Mouse (Mus musculus) erythroblast, embryonic 14.5 days (primary cell): ENCODE results near the gene Gid8. TPM values are rescaled to one million over a fixed set of nuclear protein-coding genes. Genes with fewer than 3 reads are reported as not detected.

ENCODE experiments used
- H3K27me3 ChIP-seq: 2 replicates; pipeline ENCODE4 v1.6.1; 2012; ENCODE audit warnings: inconsistent platforms; ENCODE audit not compliant: control insufficient read depth
- H3K36me3 ChIP-seq: 2 replicates; pipeline ENCODE4 v1.6.1; 2012; ENCODE audit warnings: mild to moderate bottlenecking, inconsistent platforms; ENCODE audit not compliant: control insufficient read depth
- H3K4me1 ChIP-seq: 2 replicates; pipeline ENCODE4 v1.6.1; 2012; ENCODE audit warnings: inconsistent platforms; ENCODE audit not compliant: control insufficient read depth
- H3K4me3 ChIP-seq: replicated peaks from 2 replicates; pipeline ENCODE3; 2012; ENCODE audit warnings: moderate library complexity, mild to moderate bottlenecking, inconsistent platforms
- H3K9me3 ChIP-seq: 2 replicates; pipeline ENCODE4 v1.6.1; 2012; ENCODE audit warnings: low read length, inconsistent platforms, mixed read lengths; ENCODE audit not compliant: control insufficient read depth
- GATA1 ChIP-seq: IDR thresholded peaks from 2 replicates; pipeline ENCODE4 v1.6.1; 2012; ENCODE audit warnings: low read length, inconsistent platforms, mixed read lengths
- TAL1 ChIP-seq: IDR thresholded peaks from 3 replicates; pipeline ENCODE4 v1.6.1; 2012; ENCODE audit warnings: low read length, inconsistent platforms, mixed read lengths
- polyA plus RNA-seq: library from polyadenylated mRNA; stranded (reverse); fragments of >175 nt; gene quantifications from 2 replicates; pipeline ENCODE4 v1.2.3, GENCODE M21; 2012

Gene Gid8
- polyA plus RNA-seq, 1 experiment: 5.4 TPM

DNA sequence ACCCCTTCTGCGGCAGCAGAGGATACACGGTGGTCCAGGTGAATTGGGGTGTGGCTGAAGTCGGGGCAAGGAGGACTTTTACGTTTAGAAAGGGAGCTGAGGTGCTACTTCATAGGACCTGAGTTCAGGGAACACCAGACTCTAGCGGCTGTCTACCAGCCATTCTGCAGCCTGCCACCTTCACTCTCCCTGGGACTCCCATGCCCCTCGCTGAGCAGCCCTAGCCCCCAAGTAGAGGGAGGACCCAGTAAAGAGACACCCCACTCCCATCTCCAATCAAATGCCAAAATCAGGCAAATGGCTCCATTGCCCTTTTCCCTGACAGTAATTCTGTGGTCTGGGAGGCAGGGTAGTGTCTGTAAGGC is 15.5 kb downstream of the Gid8 start:
- Histone ChIP-seq H3K4me3 (peak overlapping the region; percentile 46), H3K9me3 (no peaks in the 10 kb centered on the region), H3K4me1 (peaks cover 55% of the 10 kb centered on the region), H3K36me3 (peaks cover 48% of the 10 kb centered on the region), H3K27me3 (no peaks in the 10 kb centered on the region; the same call in 1 of the 2 replicates)
- TF ChIP-seq GATA1 (no peak), TAL1 (no peak)

DNA sequence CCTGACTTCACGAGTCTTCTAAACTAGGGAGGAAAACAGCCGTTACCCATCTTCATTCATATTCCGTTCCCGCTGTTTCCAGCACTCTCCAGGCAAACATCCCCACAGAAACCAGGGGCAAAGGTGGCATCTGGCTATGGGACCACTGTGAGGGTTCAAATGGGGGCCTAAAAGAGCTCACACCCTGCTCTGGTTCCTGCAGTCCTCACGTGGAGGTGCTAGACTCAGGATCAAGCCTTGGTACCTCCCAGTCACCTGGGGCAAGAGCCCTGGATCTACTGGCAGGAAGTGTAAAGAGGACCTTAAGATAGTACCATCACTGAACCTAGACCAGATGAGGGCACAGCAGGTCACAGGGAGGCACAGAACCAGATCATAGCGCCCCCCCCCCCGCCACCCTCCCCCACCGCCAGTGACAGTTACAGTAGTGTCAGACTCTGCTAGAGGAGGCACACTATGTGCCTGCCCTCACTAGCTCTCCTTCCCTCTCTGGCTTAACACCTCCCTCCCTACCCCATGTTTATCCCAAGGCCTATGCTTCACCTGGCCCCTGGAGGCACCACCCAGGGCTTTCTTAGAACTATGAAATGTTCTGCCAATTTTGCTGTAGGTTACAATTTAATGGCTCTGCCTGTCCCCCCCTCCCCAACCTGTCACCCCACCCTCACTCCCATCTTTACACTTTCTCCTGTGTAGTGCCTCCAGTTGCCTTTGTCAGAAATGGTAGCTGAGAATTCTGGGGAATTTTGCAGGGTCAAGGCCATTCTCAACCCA is 16.1 kb downstream of the Gid8 start:
- H3K4me1 ChIP-seq: peaks cover 55% of the 10 kb centered on the region
- no peaks in the 10 kb centered on the region for H3K9me3 ChIP-seq
- peaks cover 41% of the 10 kb centered on the region for H3K36me3 ChIP-seq
- TF ChIP-seq TAL1 (no peak), GATA1 (no peak)
- H3K27me3 ChIP-seq: no peaks in the 10 kb centered on the region; the same call in 1 of the 2 replicates
- peak overlapping the region; percentile 46 for H3K4me3 ChIP-seq

DNA sequence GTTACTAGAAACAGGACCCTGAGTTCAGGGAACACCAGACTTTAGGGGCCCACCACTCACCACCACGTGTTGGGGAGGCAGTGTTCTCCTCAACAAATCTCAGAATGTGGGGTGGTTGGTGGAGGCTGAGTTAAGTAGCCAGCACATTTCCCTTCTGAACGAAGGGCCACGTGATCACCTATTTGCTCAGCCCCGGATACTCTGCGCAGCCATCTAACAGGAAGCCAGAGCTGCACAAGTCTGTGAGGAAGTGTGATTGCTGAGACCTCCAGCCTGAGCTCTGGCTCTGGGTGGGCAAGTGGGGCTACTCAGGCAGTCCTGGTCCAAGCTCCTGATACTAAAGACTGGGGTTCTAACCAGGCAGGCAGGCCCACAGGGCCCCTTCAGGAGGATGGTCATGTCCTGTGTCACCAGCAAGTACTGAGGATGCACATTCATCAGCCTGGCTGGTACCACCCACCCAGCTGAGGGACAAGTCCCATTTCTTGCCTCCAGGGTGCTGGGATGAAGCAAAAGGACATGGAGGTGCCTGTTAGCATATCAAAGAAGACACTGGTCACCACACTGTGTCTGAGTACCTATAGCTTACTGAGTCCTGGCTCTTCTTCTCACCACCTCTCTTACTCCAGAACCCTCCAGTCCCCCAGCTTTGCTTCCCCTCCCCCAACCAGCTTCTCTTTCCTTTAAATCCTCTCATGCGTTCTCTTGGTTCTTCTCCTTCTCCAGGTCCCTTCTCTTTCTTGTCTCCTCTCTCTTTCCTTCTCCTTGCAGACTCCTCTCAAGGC is 16.9 kb downstream of the Gid8 start:
- peaks cover 52% of the 10 kb centered on the region for H3K4me1 ChIP-seq
- peaks cover 33% of the 10 kb centered on the region for H3K36me3 ChIP-seq
- no peak overlapping the region for H3K4me3 ChIP-seq
- no peaks in the 10 kb centered on the region for H3K9me3 ChIP-seq
- TF ChIP-seq GATA1: no peak
- TF ChIP-seq TAL1: no peak
- H3K27me3 ChIP-seq: no peaks in the 10 kb centered on the region; the same call in 1 of the 2 replicates

- no peaks in the 10 kb centered on the region for H3K27me3 ChIP-seq
- no peak overlapping the region for H3K4me3 ChIP-seq
- peaks cover 26% of the 10 kb centered on the region for H3K36me3 ChIP-seq
- H3K9me3 ChIP-seq: no peaks in the 10 kb centered on the region
- peaks cover 53% of the 10 kb centered on the region for H3K4me1 ChIP-seq
- TF ChIP-seq GATA1 (no peak), TAL1 (no peak)
These were observed 17.7 kb downstream of the Gid8 start for GRCm38 (mm10) chr2:180727613-180728021.

GRCm38 (mm10) chr2:180731036-180731435 is 21.1 kb downstream of the Gid8 start:
- Histone ChIP-seq H3K27me3 (no peaks in the 10 kb centered on the region; the same call in 1 of the 2 replicates), H3K36me3 (no peaks in the 10 kb centered on the region; the same call in 1 of the 2 replicates), H3K4me3 (no peak overlapping the region), H3K4me1 (peaks cover 22% of the 10 kb centered on the region), H3K9me3 (no peaks in the 10 kb centered on the region)
- TF ChIP-seq TAL1 (no peak), GATA1 (no peak)

- Histone ChIP-seq H3K36me3 (no peaks in the 10 kb centered on the region; the same call in 1 of the 2 replicates), H3K4me1 (peaks cover 15% of the 10 kb centered on the region), H3K27me3 (no peaks in the 10 kb centered on the region; the same call in 1 of the 2 replicates), H3K4me3 (no peak overlapping the region), H3K9me3 (no peaks in the 10 kb centered on the region)
- no peak for TF ChIP-seq GATA1
- no peak for TF ChIP-seq TAL1
These were observed 22.1 kb downstream of the Gid8 start for GRCm38 (mm10) chr2:180731984-180732383.

DNA sequence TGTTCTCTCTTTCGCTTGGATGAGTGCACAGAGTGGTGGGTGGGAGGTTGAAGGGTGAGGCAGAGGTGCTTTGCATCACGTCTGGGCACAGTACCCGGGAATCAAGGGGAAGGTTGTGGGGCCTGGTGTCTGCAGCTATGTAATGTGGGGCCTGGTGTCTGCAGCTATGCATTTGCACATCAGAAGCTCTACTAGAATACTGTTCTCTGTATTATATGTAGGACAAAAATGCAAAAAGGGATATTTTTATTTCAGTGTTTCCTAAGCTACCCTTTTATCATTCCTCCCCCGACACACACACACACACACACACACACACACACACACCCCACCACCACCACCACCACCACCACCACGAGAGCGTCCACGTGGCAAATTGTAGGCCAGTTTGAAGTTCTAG is 25.3 kb downstream of the Gid8 start:
- Histone ChIP-seq H3K4me1 (peaks cover 6% of the 10 kb centered on the region), H3K9me3 (no peaks in the 10 kb centered on the region), H3K36me3 (no peaks in the 10 kb centered on the region; the same call in 1 of the 2 replicates), H3K4me3 (no peak overlapping the region), H3K27me3 (no peaks in the 10 kb centered on the region; the same call in 1 of the 2 replicates)
- TF ChIP-seq GATA1 (no peak), TAL1 (no peak)

GRCm38 (mm10) chr2:180737984-180738383 is 28.1 kb downstream of the Gid8 start:
- TF ChIP-seq GATA1 (no peak), TAL1 (no peak)
- Histone ChIP-seq H3K27me3 (no peaks in the 10 kb centered on the region; the same call in 1 of the 2 replicates), H3K4me1 (no peaks in the 10 kb centered on the region), H3K9me3 (no peaks in the 10 kb centered on the region), H3K36me3 (no peaks in the 10 kb centered on the region; the same call in 1 of the 2 replicates), H3K4me3 (no peak overlapping the region)

DNA sequence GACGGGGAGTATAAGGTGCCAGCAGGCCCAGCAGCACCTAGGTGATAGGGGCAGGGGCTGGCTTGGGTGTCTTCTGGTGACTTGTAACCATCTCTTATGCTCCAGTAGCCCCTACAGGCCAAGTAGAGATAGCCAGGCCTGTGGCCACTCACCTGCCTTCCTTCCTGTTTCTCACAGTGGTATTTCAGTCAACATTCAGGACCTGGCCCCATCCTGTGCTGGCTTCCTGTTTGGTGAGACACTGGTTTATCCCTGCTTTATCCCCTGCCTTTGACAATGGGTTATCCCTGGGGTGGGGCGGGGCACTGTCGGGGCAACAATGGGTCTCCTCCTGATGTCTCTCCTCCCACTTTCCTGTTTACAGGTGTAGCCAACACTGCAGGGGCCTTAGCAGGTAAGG is 30.4 kb downstream of the Gid8 start:
- H3K27me3 ChIP-seq: no peaks in the 10 kb centered on the region

More for the DNA sequence above, 30.4 kb downstream of the Gid8 start:
- no peaks in the 10 kb centered on the region for H3K9me3 ChIP-seq
- no peak overlapping the region for H3K4me3 ChIP-seq
- H3K4me1 ChIP-seq: peaks cover 2% of the 10 kb centered on the region; the same call in 1 of the 2 replicates
- TF ChIP-seq TAL1: no peak
- no peak for TF ChIP-seq GATA1
- H3K36me3 ChIP-seq: no peaks in the 10 kb centered on the region
